Mouse (Mus musculus): Measurements from ENCODE around the gene Zfp819. TPM values are rescaled to one million over a fixed set of nuclear protein-coding genes. Genes with fewer than 3 reads are reported as not detected.

Zfp819 gene
- 0.57 and 1.0 TPM in 2 replicates for polyA plus RNA-seq (2014; fragmentation: Nextera tagmentation; extraction: Ambion mirVana)

- Histone ChIP-seq H3K9ac (peak within 1 kb of the TSS; percentile 50), H3K9me3 (ENCODE audit: control insufficient read depth, low read length) (no peaks in the 10 kb centered on the region), H3K4me2 (replicated peaks) (peak within 1 kb of the TSS; percentile 69), H3K4me3 (replicated peaks; ENCODE audit: low read length) (peak within 1 kb of the TSS; percentile 36), H3K27me3 (ENCODE audit: control insufficient read depth, insufficient read depth, low read length) (no peaks in the 10 kb centered on the region), H3K36me3 (replicated peaks; ENCODE audit: control insufficient read depth, insufficient read depth) (no peaks in the 10 kb centered on the region), H3K27ac (no peak within 1 kb of the TSS), H3K4me1 (replicated peaks; ENCODE audit: control insufficient read depth, insufficient read depth, low read length) (no peaks in the 10 kb centered on the region; the same call in 1 of the 2 replicates)
- ATAC-seq (ENCODE audit: low FRiP score) = peak; percentile 90
- DNase-seq (ENCODE audit: low spot score) = peak; percentile 78
- WGBS = 17% methylated on average over 41 of the region's 41 CpGs
Observed at GRCm38 (mm10) chr7:43606896-43607742, at the start of gene Zfp819. TSS of gene Zfp819 (plus strand) at chr7:43607169.

GRCm38 (mm10) chr7:43562006-43562633 is 44.8 kb upstream of the Zfp819 start, which contains the start of gene Zfp658:
TSS of gene Zfp658 (plus strand) at chr7:43562256.
- DNase-seq (ENCODE audit: low spot score) (peak; percentile 97), ATAC-seq (ENCODE audit: low FRiP score) (peak; percentile 95)
- peaks cover 15% of the 10 kb centered on the region for H3K4me1 ChIP-seq (replicated peaks; ENCODE audit: control insufficient read depth, insufficient read depth, low read length)

DNA sequence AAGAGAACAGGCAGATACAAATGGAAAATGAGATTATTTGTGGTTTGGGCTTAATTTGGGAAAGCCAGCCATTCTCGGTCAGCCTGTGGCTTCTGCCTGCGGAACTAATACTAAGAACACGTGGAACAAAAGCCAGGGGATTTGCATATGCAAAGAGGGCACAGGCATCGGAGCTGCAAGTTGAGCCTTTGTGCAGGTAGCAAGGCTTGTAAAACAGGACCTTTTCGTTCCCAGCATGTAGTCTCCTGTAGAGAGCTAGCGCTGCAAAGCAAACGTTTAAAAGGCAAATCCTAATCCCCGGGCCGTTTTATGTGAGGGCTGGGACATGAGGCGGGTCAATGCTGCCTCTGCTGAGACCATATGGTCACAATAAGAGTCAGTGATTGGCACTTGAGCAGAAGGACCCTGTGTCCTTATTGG is 44.3 kb upstream of the Zfp819 start:
- H3K4me2 ChIP-seq (replicated peaks) = peak overlapping the region; percentile 69
- peak overlapping the region; percentile 71 for H3K9ac ChIP-seq
- DNase-seq (ENCODE audit: low spot score) (peak; percentile 46), ATAC-seq (ENCODE audit: low FRiP score) (peak; percentile 19)
- H3K27ac ChIP-seq = peak overlapping the region; percentile 89
- no peaks in the 10 kb centered on the region for H3K9me3 ChIP-seq (ENCODE audit: control insufficient read depth, low read length)
- H3K27me3 ChIP-seq (ENCODE audit: control insufficient read depth, insufficient read depth, low read length) = no peaks in the 10 kb centered on the region
- peaks cover 34% of the 10 kb centered on the region for H3K36me3 ChIP-seq (replicated peaks; ENCODE audit: control insufficient read depth, insufficient read depth)
- 0% methylated on average over 10 of the region's 10 CpGs for WGBS
- peaks cover 15% of the 10 kb centered on the region for H3K4me1 ChIP-seq (replicated peaks; ENCODE audit: control insufficient read depth, insufficient read depth, low read length)
- H3K4me3 ChIP-seq (replicated peaks; ENCODE audit: low read length) = peak overlapping the region; percentile 69

More at GRCm38 (mm10) chr7:43562006-43562633, 44.8 kb upstream of the Zfp819 start, which contains the start of gene Zfp658:
- H3K9ac ChIP-seq = peak within 1 kb of the TSS; percentile 71
- H3K36me3 ChIP-seq (replicated peaks; ENCODE audit: control insufficient read depth, insufficient read depth) = peaks cover 28% of the 10 kb centered on the region
- peak within 1 kb of the TSS; percentile 89 for H3K27ac ChIP-seq
- H3K9me3 ChIP-seq (ENCODE audit: control insufficient read depth, low read length) = no peaks in the 10 kb centered on the region
- no peaks in the 10 kb centered on the region for H3K27me3 ChIP-seq (ENCODE audit: control insufficient read depth, insufficient read depth, low read length)
- H3K4me2 ChIP-seq (replicated peaks) = peak within 1 kb of the TSS; percentile 69
- peak within 1 kb of the TSS; percentile 69 for H3K4me3 ChIP-seq (replicated peaks; ENCODE audit: low read length)
- under 1% methylated on average over 27 of the region's 27 CpGs for WGBS

- DNase-seq (ENCODE audit: low spot score) (no peak), ATAC-seq (ENCODE audit: low FRiP score) (no peak)
- H3K4me1 ChIP-seq (replicated peaks; ENCODE audit: control insufficient read depth, insufficient read depth, low read length) = peaks cover 15% of the 10 kb centered on the region
- peak overlapping the region; percentile 69 for H3K4me2 ChIP-seq (replicated peaks)
- no peak overlapping the region for H3K27ac ChIP-seq
- peak overlapping the region; percentile 71 for H3K9ac ChIP-seq
- 56% methylated on average over 6 of the region's 6 CpGs for WGBS
- H3K9me3 ChIP-seq (ENCODE audit: control insufficient read depth, low read length) = no peaks in the 10 kb centered on the region
- H3K4me3 ChIP-seq (replicated peaks; ENCODE audit: low read length) = peak overlapping the region; percentile 69
- H3K36me3 ChIP-seq (replicated peaks; ENCODE audit: control insufficient read depth, insufficient read depth) = peaks cover 40% of the 10 kb centered on the region
- no peaks in the 10 kb centered on the region for H3K27me3 ChIP-seq (ENCODE audit: control insufficient read depth, insufficient read depth, low read length)
Observed at GRCm38 (mm10) chr7:43563300-43563699, 43.7 kb upstream of the Zfp819 start.

DNA sequence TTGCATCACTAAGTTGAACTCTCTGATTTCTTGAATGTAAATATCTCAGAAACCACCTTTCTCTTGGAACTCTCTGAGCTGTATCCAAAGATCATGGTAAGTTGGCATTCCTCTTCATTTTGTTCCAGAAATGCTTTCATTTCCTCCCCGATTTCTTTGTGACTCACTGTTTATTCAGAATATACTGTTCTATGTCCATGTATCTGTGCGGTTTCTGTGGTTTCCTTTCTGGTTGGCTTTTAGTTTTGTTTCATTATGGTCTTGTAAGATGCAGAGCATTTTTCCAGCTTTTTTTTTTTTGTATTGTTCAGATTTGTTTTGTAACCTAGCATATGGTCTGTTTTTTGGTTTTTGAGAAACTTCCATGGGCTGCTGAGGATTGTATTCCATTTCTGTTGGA is 35.8 kb upstream of the Zfp819 start:
- Histone ChIP-seq H3K4me2 (replicated peaks) (no peak overlapping the region), H3K9me3 (ENCODE audit: control insufficient read depth, low read length) (no peaks in the 10 kb centered on the region), H3K4me1 (replicated peaks; ENCODE audit: control insufficient read depth, insufficient read depth, low read length) (no peaks in the 10 kb centered on the region), H3K4me3 (replicated peaks; ENCODE audit: low read length) (no peak overlapping the region), H3K27ac (no peak overlapping the region), H3K9ac (no peak overlapping the region), H3K36me3 (replicated peaks; ENCODE audit: control insufficient read depth, insufficient read depth) (peaks cover 97% of the 10 kb centered on the region), H3K27me3 (ENCODE audit: control insufficient read depth, insufficient read depth, low read length) (no peaks in the 10 kb centered on the region)
- ATAC-seq (ENCODE audit: low FRiP score) (no peak), DNase-seq (ENCODE audit: low spot score) (no peak)
- 97% methylated on average over 2 of the region's 2 CpGs for WGBS

DNA sequence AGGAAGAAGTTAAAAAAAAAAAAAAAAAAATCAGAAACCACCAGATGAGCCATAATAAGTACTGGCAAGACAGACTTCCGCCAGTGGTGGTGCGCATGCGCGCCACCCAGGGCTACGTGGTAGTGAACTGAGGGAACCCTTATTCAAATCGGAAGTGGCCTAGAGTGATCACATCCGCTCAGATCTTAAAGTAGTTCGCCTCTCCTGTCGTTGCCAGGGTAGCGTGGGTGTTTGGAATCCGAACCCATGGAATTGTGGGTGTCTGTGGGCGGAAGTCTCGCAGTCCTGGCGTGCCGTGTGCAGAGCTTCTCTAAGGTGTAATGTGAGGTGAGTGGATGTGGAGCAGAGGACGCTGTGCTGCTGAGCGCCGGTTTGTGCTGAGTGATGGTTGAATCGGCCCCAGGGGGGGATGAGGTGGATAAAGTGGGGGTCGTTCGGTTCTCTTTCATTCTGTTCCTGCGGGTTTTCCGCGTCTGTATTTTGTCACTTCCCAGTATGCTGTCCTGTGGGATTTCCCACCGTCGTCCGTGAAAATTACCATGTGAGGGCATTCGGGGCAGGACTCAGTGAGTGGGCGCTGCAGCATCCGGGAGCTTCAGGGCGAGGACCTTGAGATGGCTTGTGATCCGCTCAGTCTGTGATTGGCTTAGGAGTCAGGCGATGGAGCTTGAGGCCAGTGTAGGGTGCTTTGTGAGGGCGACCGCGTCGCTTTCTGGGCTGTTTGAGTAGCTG is 27.4 kb upstream of the Zfp819 start, which contains the start of gene Zfp719:
Zfp719 (plus strand) TSS at position 171 of the 732 bp plus-strand sequence.
- no peaks in the 10 kb centered on the region for H3K27me3 ChIP-seq (ENCODE audit: control insufficient read depth, insufficient read depth, low read length)
- peak within 1 kb of the TSS; percentile 86 for H3K4me2 ChIP-seq (replicated peaks)
- ATAC-seq (ENCODE audit: low FRiP score) (peak; percentile 98), DNase-seq (ENCODE audit: low spot score) (peak; percentile 95)
- H3K4me1 ChIP-seq (replicated peaks; ENCODE audit: control insufficient read depth, insufficient read depth, low read length) = peaks cover 13% of the 10 kb centered on the region
- no peaks in the 10 kb centered on the region for H3K9me3 ChIP-seq (ENCODE audit: control insufficient read depth, low read length)
- under 1% methylated on average over 37 of the region's 37 CpGs for WGBS
- peak within 1 kb of the TSS; percentile 92 for H3K27ac ChIP-seq
- peaks cover 32% of the 10 kb centered on the region for H3K36me3 ChIP-seq (replicated peaks; ENCODE audit: control insufficient read depth, insufficient read depth)
- peak within 1 kb of the TSS; percentile 79 for H3K9ac ChIP-seq
- H3K4me3 ChIP-seq (replicated peaks; ENCODE audit: low read length) = peak within 1 kb of the TSS; percentile 70

- Histone ChIP-seq H3K9me3 (ENCODE audit: control insufficient read depth, low read length) (no peaks in the 10 kb centered on the region), H3K27ac (peak overlapping the region; percentile 92), H3K4me3 (replicated peaks; ENCODE audit: low read length) (peak overlapping the region; percentile 70), H3K27me3 (ENCODE audit: control insufficient read depth, insufficient read depth, low read length) (no peaks in the 10 kb centered on the region), H3K4me1 (replicated peaks; ENCODE audit: control insufficient read depth, insufficient read depth, low read length) (peaks cover 13% of the 10 kb centered on the region), H3K9ac (peak overlapping the region; percentile 79), H3K36me3 (replicated peaks; ENCODE audit: control insufficient read depth, insufficient read depth) (peaks cover 32% of the 10 kb centered on the region), H3K4me2 (replicated peaks) (peak overlapping the region; percentile 86)
- 67% methylated on average over 5 of the region's 5 CpGs for whole genome bisulfite sequencing
- DNase-seq (ENCODE audit: low spot score) (no peak), ATAC-seq (ENCODE audit: low FRiP score) (no peak)
Observed at GRCm38 (mm10) chr7:43580526-43580925, 26.4 kb upstream of the Zfp819 start.

DNA sequence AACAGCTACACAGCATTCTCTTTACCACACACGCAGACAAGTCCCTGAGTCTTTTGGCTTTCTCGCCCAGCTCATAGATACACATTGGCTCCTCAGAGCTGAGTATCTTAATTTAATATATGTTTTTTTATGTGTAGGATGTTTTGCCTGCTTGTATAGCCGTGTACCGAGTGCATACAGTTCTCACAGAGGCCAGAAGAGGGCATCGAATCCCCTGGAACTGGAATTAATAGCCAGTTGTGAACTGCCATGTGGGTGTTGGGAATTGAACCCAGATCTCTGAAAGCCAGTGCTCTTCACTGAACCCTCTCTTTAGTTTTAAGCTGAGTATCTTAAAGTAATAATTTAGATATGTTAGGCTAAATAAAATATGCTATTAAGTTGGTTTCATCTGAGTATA is 22.2 kb upstream of the Zfp819 start:
- Histone ChIP-seq H3K9ac (no peak overlapping the region), H3K4me1 (replicated peaks; ENCODE audit: control insufficient read depth, insufficient read depth, low read length) (peaks cover 13% of the 10 kb centered on the region), H3K36me3 (replicated peaks; ENCODE audit: control insufficient read depth, insufficient read depth) (peaks cover 63% of the 10 kb centered on the region), H3K27ac (no peak overlapping the region), H3K9me3 (ENCODE audit: control insufficient read depth, low read length) (no peaks in the 10 kb centered on the region), H3K27me3 (ENCODE audit: control insufficient read depth, insufficient read depth, low read length) (no peaks in the 10 kb centered on the region), H3K4me3 (replicated peaks; ENCODE audit: low read length) (no peak overlapping the region), H3K4me2 (replicated peaks) (no peak overlapping the region)
- 94% methylated on average over 5 of the region's 5 CpGs for whole genome bisulfite sequencing
- DNase-seq (ENCODE audit: low spot score) (no peak), ATAC-seq (ENCODE audit: low FRiP score) (no peak)
